Mouse (Mus musculus) hematopoietic stem cell, adult 5-6 weeks (primary cell): ENCODE results near the gene 5031439G07Rik. TPM values are rescaled to one million over a fixed set of nuclear protein-coding genes. Genes with fewer than 3 reads are reported as not detected.

ENCODE experiments used
- ATAC-seq, 2 experiments: fragments of 125-278 bp in 1 of 2; replicated peaks in 1 of 2; 2 replicates each; pipeline ENCODE4 v1.8.0; 2016 to 2017; ENCODE audit warnings: inconsistent platforms in 2 of 2, mild to moderate bottlenecking in 2 of 2, moderate number of reproducible peaks in 2 of 2, low read depth in 1 of 2, moderate TSS enrichment in 1 of 2; ENCODE audit not compliant: low FRiP score in 2 of 2, poor library complexity in 2 of 2, severe bottlenecking in 2 of 2, insufficient read depth in 1 of 2, low TSS enrichment in 1 of 2
- total RNA-seq: library from RNA; stranded (forward); fragments of 172-1452, 232-1000 nt; gene quantifications from 2 replicates; pipeline ENCODE4 v1.2.3, GENCODE M21; 2017

Gene 5031439G07Rik
- total RNA-seq, 1 experiment from 2014 or later: 11.9 TPM

DNA sequence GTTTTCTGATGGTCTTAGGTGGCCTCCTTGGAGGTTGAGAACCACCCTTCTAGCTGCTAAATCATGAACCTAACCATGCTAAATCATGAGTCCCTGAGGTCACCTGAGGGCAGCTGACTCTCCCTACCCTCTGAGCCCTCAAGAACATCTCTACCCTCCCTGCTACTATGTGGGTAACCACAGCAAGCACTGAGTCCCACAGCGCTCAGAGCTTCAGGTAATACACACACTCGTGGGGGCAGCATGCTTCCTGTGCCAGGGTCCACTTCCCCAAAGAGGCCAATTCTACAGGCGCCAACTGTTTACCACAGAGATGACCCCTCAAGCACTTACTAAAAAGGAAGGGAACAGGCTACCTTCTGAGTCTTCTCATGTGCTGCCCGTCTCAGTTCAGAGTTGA lies 19.8 kb downstream of the 5031439G07Rik start:
- peak; percentile 51 to 60; a peak in 3 of 4 replicates for ATAC-seq

DNA sequence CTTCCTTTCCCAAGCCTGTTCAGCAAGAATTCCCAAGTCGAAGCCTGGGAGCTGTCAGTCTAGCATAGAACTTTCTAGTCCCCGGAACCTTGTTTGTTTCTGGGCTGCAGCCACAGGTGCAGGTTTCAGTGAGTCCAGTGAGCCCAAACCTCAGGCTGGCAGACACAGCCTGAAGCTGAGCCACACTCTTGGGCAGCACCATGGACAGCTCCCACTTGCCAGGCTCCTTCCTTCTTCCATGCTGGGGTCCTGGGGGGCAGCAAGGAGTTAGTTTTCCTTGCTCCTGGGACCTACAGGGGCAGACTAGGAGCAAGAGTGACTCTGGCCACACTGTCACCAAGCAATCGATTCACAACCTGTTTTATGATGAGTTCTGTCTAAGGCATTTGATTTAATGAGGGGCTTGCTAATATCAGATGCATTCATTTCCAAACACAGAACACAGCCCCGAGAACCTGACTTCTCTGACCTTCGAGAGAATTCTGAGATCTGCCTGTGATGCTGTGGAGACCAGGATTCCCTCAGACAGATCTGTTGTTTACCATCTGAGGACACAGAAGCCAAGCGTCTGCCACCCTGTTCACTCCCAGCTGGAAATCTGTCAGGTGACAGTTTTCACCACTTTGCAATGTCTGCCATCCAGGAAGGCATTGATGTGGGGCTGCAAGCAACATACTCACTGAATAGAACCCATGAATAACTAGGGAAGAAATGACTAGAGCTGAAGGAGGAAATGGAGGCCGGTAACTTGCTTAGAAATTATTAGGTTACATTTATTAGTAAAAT lies 22.6 kb downstream of the 5031439G07Rik start:
- peak; percentile 44 to 53; a peak in 2 of 4 replicates for ATAC-seq

DNA sequence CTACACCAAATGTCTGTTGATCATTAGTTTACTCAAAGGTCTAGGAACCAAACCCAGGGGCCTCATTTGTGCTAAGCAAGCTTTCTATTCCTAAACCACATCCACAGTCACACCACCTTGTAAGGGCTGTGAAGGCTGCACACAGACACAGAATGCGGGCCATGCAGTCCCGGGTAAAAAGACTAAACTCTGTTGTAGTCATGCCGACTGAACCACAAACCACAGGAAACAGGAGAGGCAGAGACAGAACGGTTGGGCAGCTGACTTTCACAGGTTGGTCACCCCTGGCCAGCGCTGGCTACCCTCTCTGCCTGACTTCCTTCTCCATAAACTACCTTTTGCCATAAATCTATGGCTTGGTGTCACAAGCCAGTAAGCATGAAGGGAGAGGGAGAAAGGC lies 23.6 kb downstream of the 5031439G07Rik start:
- peak; percentile 50; a peak in 3 of 4 replicates for ATAC-seq

DNA sequence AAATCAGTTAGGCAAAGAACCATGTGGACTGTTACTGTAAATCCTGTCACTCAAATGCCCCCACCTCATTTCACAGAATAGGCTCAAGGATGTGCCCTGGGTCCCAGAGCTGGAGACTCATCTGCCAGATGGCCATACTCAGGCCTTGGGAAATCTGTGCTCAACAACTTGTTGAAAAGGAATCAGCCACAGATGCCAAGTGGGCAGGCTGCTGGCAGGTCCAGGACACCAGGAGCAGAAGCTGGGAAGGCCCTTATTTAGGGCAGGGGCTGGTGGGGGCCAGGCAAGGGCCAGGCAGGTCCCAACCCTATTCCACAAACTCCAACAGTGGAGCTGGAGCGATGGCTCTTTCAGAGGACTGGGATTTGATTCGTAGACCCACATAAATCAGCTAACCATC lies 25.8 kb downstream of the 5031439G07Rik start:
- no peak for ATAC-seq

DNA sequence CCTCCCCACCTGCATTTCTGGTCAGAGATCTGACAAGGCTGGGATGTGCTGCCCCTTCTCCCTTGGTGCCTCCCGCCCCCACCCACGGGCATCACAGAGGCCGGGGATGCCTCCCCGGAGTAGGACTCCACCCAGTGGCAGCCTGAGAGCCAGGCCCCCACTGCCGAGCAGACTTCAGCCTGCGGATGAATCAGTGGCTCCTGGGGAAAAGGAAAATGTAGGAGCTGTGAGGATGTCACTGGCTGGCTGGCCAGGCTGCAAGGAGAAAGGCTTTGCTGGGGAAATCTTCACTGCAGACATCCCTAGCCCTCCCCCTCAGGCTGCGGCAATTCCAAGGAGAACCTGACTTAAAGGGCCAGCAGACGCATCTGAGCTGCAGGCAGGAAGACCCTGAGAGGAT lies 27.7 kb downstream of the 5031439G07Rik start:
- ATAC-seq: no peak

DNA sequence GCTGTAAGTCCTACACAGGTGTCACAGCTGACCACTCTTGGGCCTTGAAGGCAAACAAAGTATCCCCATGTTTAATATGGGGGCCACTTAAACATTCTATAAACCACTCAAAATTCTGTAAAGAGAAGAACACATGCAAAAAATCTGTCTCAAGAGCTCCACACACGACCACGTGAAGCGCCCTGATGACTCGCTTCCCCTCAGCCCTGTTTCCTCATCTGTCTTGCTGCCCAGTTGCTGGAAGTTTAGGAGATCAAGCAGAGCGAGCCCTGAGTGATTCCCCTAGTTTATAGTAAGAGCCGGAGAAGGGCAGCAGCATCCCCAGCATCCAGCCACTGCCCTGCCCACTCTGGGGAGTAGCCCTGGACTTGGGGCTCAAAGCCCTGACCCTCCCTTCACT lies 28.5 kb downstream of the 5031439G07Rik start:
- ATAC-seq: no peak

DNA sequence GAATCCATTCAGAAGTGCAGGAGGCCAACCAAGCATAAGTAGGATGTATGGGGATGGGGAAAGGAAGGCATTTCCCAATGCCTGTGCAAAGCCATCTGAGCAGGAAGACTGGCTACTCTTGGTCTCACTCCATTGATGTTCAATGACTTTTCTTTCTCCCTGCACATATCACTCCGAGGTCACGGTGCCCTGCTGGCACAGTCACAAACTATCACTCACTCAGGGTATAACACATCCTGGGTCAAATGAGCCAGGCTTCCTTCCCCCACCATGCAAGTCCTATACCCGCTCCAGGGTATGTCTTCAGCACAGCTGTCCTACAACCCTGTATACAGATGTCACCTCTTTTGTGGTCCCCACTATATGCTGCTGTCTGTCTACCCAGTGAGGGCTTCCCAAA lies 30.0 kb downstream of the 5031439G07Rik start:
- no peak for ATAC-seq

DNA sequence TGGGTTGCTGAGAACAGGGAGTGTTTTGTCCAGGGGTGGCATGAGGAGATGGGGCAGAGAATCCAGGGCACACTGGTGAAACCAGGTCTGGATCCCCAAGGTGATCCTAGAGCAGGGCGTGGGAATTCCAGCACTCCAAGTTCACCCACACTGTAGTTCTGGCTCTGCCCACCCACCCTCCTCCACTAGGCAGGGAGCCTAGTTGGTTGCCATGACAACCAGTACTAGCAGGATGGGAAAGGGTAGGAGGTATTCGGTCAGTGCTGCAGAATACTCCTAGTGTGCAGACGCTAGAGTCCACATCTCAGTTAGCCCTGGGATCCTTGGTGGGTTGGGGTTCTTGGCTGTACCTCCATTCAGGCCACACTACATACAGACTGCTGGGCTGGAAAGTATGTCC lies 30.5 kb downstream of the 5031439G07Rik start:
- ATAC-seq: no peak

DNA sequence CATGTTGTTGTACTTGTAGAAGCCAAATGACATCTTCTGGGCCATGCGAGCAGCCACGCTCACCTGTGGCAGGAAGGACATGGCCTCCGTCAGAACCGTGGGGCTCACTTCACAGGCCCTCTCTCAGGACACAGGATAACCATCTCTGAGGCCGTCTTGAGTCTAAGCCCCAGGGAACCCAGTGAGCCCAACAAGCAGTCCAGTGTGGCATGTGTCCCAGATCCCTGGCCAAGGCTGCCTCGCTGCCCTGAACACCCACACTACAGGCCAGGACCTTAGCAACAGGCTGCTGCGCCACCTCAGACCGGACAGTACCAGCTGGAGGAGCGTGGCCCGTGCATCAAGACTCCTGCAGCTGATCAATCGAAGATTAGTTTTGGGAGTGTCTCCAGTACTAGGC lies 35.1 kb downstream of the 5031439G07Rik start:
- no peak for ATAC-seq

DNA sequence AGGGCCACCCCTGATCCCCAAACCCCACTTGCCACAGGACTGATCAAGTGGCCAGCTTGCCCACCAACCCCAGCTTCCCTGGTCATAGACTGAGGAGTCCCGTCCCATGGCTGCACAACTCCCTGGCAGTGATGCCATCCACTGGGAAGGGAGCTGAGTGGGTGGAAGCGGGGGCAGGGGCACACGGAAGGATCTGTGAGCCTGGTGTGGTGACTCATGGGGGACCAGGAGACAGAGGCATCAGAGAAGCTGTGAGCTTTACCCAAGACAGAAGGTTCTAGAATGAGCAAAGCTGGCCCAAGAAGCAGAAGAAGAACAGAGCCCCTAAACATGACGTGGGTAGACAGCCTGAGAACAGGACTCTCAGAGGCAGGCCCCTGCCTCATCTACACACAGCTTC lies 38.3 kb downstream of the 5031439G07Rik start:
- ATAC-seq: no peak

DNA sequence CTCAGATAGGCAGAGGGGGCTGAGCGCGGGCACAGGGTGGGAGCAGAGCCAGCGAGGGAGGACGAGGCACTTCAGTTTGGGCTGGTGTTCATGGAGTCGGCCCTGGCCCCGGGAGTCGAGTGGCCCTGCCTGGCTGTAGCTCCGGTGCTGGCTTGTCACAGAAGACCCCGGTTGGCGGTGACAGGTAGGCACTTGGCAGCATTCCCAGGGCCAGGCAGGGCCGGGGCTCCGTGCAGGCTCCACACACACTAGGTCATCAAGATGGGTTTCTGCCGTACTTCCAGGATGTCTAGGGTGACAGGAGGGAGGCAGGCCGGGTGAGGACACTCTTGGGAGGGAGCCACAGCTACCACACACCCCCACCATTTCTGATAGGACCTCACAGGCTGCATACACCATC lies 39.4 kb downstream of the 5031439G07Rik start:
- ATAC-seq: no peak

DNA sequence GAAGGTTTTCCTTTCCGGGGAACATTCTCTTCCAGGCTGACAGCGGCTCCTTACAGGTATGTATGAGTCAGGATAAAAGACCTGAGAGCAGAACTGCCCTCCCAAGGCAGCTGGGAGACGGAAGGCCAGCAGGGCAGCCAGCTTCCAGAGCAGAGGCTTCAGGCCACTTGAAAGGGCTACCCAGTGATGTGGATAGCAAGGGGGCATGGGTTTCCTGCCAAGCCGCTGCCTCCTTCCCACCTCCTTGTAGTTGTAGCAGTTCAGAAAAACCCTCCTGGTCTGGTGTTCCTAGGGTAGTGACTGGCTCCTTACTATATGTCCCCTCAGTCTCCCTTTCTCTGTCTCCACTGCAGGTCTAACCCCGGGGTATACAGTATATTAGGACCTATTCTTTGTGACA lies 44.0 kb downstream of the 5031439G07Rik start:
- no peak for ATAC-seq

DNA sequence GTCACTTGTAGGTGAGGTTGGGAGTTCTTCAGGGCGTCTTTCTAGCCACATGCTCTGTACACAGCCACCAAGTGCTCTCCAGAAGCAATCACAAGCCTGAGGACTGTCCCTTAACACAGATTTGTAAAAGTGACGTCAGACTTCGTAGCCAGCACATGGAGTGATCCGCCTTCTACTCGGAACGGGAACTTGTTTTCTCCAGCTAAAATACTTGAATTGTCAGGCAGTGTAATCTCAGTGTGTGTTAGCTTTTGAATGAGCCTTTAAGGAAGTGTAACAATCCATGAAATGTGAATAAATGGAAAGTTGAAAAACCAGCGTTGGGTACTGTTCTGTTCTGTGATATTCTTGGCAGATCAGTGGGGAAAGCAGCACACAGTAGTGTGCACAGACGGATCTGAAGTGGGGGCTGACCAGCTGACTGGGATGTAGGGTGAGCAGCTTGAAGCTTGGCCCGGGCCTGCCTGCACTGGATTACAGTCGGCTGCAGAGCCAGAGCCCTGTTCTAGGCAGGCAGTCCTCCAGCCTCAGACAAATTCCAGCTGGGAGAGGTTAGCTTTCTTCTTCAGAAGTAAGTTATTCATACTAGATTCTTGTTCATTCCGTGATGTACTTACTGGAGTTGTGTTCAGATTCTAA lies 45.6 kb downstream of the 5031439G07Rik start:
- no peak for ATAC-seq

DNA sequence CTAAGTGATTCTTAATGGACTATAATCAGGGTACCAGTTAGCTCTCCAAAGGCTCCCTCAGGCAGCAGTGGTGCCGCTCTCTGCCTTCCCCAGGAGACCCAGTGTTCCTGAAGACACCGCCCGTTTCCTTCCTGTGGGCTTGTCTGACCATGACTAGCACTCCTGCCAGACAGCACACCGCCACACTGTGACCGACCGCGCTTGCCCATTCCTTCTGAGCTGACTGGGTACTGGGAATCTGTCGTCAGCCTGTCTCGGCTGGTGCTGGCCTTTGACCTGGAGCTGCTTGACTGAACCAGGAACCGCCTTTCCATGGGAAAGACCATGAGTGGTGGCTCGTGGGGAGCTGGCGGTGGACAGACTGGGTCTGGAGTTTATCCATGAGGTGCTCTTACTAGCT lies 48.2 kb downstream of the 5031439G07Rik start:
- no peak for ATAC-seq

DNA sequence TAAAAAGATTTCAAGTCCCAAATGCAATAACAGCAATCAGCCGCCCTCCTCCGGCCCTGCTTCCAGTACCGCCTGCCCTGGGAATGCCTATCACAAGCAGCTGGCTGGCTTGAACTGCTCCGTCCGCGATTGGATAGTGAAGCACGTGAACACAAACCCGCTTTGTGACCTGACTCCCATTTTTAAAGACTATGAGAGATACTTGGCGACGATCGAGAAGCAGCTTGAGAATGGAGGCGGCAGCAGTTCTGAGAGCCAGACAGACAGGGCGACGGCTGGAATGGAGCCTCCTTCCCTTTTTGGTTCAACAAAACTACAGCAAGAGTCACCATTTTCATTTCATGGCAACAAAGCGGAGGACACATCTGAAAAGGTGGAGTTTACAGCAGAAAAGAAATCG lies 53.5 kb downstream of the 5031439G07Rik start:
- no peak for ATAC-seq

DNA sequence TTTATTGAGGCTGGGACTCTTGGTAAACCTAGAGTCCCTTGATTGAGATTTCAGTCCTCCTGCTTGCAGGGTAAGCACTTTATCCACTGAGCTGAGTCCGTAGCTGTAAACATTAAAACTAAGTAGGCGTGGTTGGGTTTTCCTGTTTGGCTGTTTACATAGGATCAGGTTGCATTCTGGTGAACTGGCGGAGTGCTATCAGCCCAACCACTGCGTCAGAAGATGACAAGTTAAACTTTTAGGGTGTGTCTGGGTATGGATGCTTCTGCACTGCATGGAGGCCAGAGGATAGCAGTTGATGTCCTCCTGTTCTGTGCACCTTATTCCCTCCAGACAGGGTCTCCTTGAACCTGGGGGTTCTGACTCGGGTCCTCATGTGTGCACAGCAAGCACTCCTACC lies 56.0 kb downstream of the 5031439G07Rik start:
- ATAC-seq: no peak

DNA sequence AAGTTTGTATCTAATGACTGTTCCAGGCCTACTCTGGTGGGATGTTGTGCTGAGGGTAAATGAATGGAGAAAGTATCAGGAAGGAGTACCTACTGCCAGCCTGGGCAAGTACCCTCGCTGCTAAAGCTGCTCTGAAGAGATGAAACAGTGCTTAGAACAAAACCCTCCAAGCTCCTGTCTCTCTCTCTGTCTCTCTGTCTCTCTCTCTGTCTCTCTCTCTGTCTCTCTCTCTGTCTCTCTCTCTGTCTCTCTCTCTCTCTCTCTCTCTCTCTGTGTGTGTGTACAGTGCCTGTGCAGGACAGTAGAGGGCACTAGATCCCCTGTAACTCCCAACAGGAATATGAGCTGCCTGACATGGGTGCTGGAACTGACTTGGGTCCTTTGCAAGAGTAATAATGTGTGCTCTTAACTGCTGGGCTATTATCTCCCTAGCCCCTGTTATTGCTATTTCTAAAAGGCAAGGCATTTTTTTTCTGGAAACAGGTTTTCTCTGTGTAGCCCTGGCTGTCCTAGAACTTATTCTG lies 62.8 kb downstream of the 5031439G07Rik start:
- ATAC-seq: no peak

DNA sequence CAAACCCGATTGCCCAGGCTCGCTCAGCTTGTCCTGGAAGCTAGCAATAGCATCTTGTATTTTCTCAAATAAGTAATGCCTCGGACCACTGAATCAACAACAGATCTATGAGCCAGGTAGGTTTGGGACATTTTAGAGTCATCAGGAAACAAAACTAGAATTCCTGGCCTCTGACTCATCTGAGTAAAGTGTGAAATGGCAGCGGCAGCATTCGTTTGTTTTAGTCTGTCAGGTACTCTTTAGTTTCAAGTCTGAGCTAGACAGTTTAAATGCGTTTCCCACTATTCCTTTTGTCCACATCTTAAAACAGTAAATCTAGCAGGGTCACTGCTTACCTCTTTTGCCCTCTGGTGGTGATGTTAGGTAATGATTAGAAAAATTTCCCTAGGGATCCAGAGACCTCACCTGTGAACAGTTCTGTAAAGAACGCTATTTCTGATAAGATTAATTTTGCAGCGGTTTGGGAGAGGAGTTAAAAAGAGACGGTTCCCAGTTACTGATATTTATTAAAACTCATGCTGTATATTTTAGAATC lies 63.5 kb downstream of the 5031439G07Rik start:
- no peak for ATAC-seq
